Mouse (Mus musculus): ENCODE data around the gene Olfm4. TPM values are rescaled to one million over a fixed set of nuclear protein-coding genes. Genes with fewer than 3 reads are reported as not detected.

The Olfm4 gene
- polyA plus RNA-seq (2014; fragmentation: Nextera tagmentation; extraction: Ambion mirVana), result 0.89 and 0.98 TPM in 2 replicates

DNA sequence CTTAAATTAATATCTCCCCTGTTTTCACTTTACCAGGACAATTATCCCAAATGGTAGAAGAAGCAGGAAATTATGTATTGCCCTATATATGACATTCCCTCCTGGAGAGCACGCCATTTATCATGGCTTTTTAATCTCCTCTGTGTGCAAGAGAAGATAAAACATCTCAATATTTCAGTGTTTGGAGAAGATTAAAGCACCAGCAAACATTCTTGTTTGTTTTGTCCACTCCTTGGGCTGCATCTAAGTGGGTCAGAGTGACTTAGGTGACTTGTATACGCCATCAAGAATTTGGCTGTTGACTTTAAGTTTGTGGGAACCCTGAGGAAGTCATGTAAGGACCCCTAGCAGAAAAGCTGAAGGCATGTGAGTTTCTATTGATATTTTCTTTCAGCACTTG, at the start of gene Olfm4:
Gene Olfm4 (plus strand): TSS at position 301 of the 400 bp plus-strand sequence.
- Histone ChIP-seq H3K9me3 (ENCODE audit: control insufficient read depth, low read length) (no peaks in the 10 kb centered on the region), H3K27ac (replicated peaks; ENCODE audit: low read depth, low read length) (no peak within 1 kb of the TSS), H3K4me1 (ENCODE audit: control insufficient read depth, insufficient read depth, low read length) (no peaks in the 10 kb centered on the region), H3K27me3 (ENCODE audit: control insufficient read depth, insufficient read depth, low read length) (no peaks in the 10 kb centered on the region), H3K36me3 (ENCODE audit: control insufficient read depth, insufficient read depth, low read length) (no peaks in the 10 kb centered on the region), H3K4me2 (ENCODE audit: low read length) (no peak within 1 kb of the TSS), H3K4me3 (replicated peaks; ENCODE audit: low read depth, low read length) (no peak within 1 kb of the TSS), H3K9ac (replicated peaks; ENCODE audit: low read length) (no peak within 1 kb of the TSS)
- DNase-seq (no peak), ATAC-seq (ENCODE audit: low FRiP score, low TSS enrichment) (no peak)
- WGBS, result 77% methylated on average over 2 of the region's 2 CpGs

- ATAC-seq (ENCODE audit: low FRiP score, low TSS enrichment) (no peak), DNase-seq (no peak)
- Histone ChIP-seq H3K9me3 (ENCODE audit: control insufficient read depth, low read length) (no peaks in the 10 kb centered on the region), H3K4me2 (ENCODE audit: low read length) (no peak overlapping the region), H3K4me3 (replicated peaks; ENCODE audit: low read depth, low read length) (no peak overlapping the region), H3K27ac (replicated peaks; ENCODE audit: low read depth, low read length) (no peak overlapping the region), H3K36me3 (ENCODE audit: control insufficient read depth, insufficient read depth, low read length) (no peaks in the 10 kb centered on the region), H3K27me3 (ENCODE audit: control insufficient read depth, insufficient read depth, low read length) (no peaks in the 10 kb centered on the region), H3K9ac (replicated peaks; ENCODE audit: low read length) (no peak overlapping the region), H3K4me1 (ENCODE audit: control insufficient read depth, insufficient read depth, low read length) (no peaks in the 10 kb centered on the region)
- WGBS, result 76% methylated on average over 4 of the region's 4 CpGs
Measured at GRCm38 (mm10) chr14:79934426-79934825, 49.5 kb upstream of the Olfm4 start.

GRCm38 (mm10) chr14:79936879-79937468, 46.9 kb upstream of the Olfm4 start:
- WGBS, result 60% methylated on average over 4 of the region's 4 CpGs
- no peak overlapping the region for H3K9ac ChIP-seq (replicated peaks; ENCODE audit: low read length)
- no peak overlapping the region for H3K4me3 ChIP-seq (replicated peaks; ENCODE audit: low read depth, low read length)
- ATAC-seq (ENCODE audit: low FRiP score, low TSS enrichment) (no peak), DNase-seq (no peak)
- H3K9me3 ChIP-seq (ENCODE audit: control insufficient read depth, low read length), result no peaks in the 10 kb centered on the region
- H3K36me3 ChIP-seq (ENCODE audit: control insufficient read depth, insufficient read depth, low read length), result no peaks in the 10 kb centered on the region
- no peaks in the 10 kb centered on the region for H3K27me3 ChIP-seq (ENCODE audit: control insufficient read depth, insufficient read depth, low read length)
- no peak overlapping the region for H3K4me2 ChIP-seq (ENCODE audit: low read length)
- no peak overlapping the region for H3K27ac ChIP-seq (replicated peaks; ENCODE audit: low read depth, low read length)
- no peaks in the 10 kb centered on the region for H3K4me1 ChIP-seq (ENCODE audit: control insufficient read depth, insufficient read depth, low read length)

- H3K9me3 ChIP-seq (ENCODE audit: control insufficient read depth, low read length), result no peaks in the 10 kb centered on the region
- DNase-seq (no peak), ATAC-seq (ENCODE audit: low FRiP score, low TSS enrichment) (no peak)
- 75% methylated on average over 2 of the region's 2 CpGs for WGBS
- H3K36me3 ChIP-seq (ENCODE audit: control insufficient read depth, insufficient read depth, low read length), result no peaks in the 10 kb centered on the region
- no peak overlapping the region for H3K27ac ChIP-seq (replicated peaks; ENCODE audit: low read depth, low read length)
- H3K9ac ChIP-seq (replicated peaks; ENCODE audit: low read length), result no peak overlapping the region
- no peak overlapping the region for H3K4me3 ChIP-seq (replicated peaks; ENCODE audit: low read depth, low read length)
- H3K4me1 ChIP-seq (ENCODE audit: control insufficient read depth, insufficient read depth, low read length), result no peaks in the 10 kb centered on the region
- H3K27me3 ChIP-seq (ENCODE audit: control insufficient read depth, insufficient read depth, low read length), result no peaks in the 10 kb centered on the region
- no peak overlapping the region for H3K4me2 ChIP-seq (ENCODE audit: low read length)
Measured at GRCm38 (mm10) chr14:79945876-79946275, 38.0 kb upstream of the Olfm4 start.

GRCm38 (mm10) chr14:79955678-79956077, 28.2 kb upstream of the Olfm4 start:
- Histone ChIP-seq H3K9me3 (ENCODE audit: control insufficient read depth, low read length) (no peaks in the 10 kb centered on the region), H3K27me3 (ENCODE audit: control insufficient read depth, insufficient read depth, low read length) (no peaks in the 10 kb centered on the region), H3K4me1 (ENCODE audit: control insufficient read depth, insufficient read depth, low read length) (peaks cover 1% of the 10 kb centered on the region), H3K27ac (replicated peaks; ENCODE audit: low read depth, low read length) (no peak overlapping the region), H3K9ac (replicated peaks; ENCODE audit: low read length) (no peak overlapping the region), H3K36me3 (ENCODE audit: control insufficient read depth, insufficient read depth, low read length) (no peaks in the 10 kb centered on the region), H3K4me3 (replicated peaks; ENCODE audit: low read depth, low read length) (no peak overlapping the region), H3K4me2 (ENCODE audit: low read length) (no peak overlapping the region)
- WGBS, result 87% methylated on average over 3 of the region's 3 CpGs
- ATAC-seq (ENCODE audit: low FRiP score, low TSS enrichment) (no peak), DNase-seq (no peak)

- Histone ChIP-seq H3K4me3 (replicated peaks; ENCODE audit: low read depth, low read length) (no peak overlapping the region), H3K4me1 (ENCODE audit: control insufficient read depth, insufficient read depth, low read length) (peaks cover 9% of the 10 kb centered on the region), H3K9ac (replicated peaks; ENCODE audit: low read length) (no peak overlapping the region), H3K9me3 (ENCODE audit: control insufficient read depth, low read length) (no peaks in the 10 kb centered on the region), H3K27ac (replicated peaks; ENCODE audit: low read depth, low read length) (no peak overlapping the region), H3K27me3 (ENCODE audit: control insufficient read depth, insufficient read depth, low read length) (no peaks in the 10 kb centered on the region), H3K36me3 (ENCODE audit: control insufficient read depth, insufficient read depth, low read length) (no peaks in the 10 kb centered on the region), H3K4me2 (ENCODE audit: low read length) (no peak overlapping the region)
- WGBS, result 92% methylated on average over 15 of the region's 15 CpGs
- ATAC-seq (ENCODE audit: low FRiP score, low TSS enrichment) (no peak), DNase-seq (no peak)
Measured at GRCm38 (mm10) chr14:79957789-79958487, 25.9 kb upstream of the Olfm4 start.

DNA sequence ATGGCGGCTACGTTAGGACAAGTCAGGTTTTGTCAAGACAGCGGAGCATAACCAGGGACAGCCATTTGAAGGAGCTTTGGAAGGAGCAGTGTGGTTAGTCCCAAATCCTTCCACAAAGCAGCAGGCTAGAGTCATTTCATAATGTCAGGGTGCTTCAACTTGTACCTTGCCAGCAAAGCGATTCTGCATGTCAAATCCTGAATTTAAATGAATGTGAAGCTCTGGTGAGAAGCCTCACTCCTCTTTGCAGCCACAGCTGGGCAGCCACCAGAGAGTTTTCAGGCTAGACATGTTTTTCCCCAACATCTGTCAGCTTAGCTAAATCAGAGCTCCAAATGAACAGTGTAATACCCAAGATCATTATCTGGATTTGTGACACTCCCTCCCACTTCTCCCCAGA, 22.7 kb upstream of the Olfm4 start:
- Histone ChIP-seq H3K9me3 (ENCODE audit: control insufficient read depth, low read length) (no peaks in the 10 kb centered on the region), H3K9ac (replicated peaks; ENCODE audit: low read length) (no peak overlapping the region), H3K36me3 (ENCODE audit: control insufficient read depth, insufficient read depth, low read length) (no peaks in the 10 kb centered on the region), H3K4me3 (replicated peaks; ENCODE audit: low read depth, low read length) (no peak overlapping the region), H3K4me1 (ENCODE audit: control insufficient read depth, insufficient read depth, low read length) (peaks cover 9% of the 10 kb centered on the region), H3K27me3 (ENCODE audit: control insufficient read depth, insufficient read depth, low read length) (no peaks in the 10 kb centered on the region), H3K4me2 (ENCODE audit: low read length) (no peak overlapping the region), H3K27ac (replicated peaks; ENCODE audit: low read depth, low read length) (peak overlapping the region; percentile 70)
- peak; percentile 63 for DNase-seq
- WGBS, result 41% methylated on average over 4 of the region's 4 CpGs
- peak; percentile 58; the same call in 1 of the 2 replicates for ATAC-seq (ENCODE audit: low FRiP score, low TSS enrichment)

DNA sequence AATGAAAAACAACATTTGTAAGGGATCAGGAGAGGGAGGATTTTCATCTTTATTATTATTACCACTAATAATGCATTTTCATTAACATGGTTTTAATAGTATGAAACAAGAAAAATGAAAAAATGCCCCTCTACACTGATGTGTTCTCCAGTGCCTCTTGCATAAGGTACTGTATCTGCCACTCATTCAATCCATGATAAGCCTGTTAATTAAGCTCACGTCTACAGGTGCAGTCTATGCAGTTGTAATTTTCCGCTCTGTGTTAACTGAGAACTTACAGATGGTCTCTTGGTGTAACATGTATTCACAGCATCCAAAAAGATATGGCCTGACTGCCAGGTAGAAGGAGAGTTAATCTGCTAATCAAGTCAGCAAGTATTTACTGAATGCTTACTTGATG, 22.3 kb upstream of the Olfm4 start:
- H3K4me1 ChIP-seq (ENCODE audit: control insufficient read depth, insufficient read depth, low read length), result peaks cover 9% of the 10 kb centered on the region
- no peaks in the 10 kb centered on the region for H3K27me3 ChIP-seq (ENCODE audit: control insufficient read depth, insufficient read depth, low read length)
- H3K9ac ChIP-seq (replicated peaks; ENCODE audit: low read length), result no peak overlapping the region
- H3K4me3 ChIP-seq (replicated peaks; ENCODE audit: low read depth, low read length), result no peak overlapping the region
- DNase-seq (peak; percentile 33), ATAC-seq (ENCODE audit: low FRiP score, low TSS enrichment) (peak; percentile 69; the same call in 1 of the 2 replicates)
- H3K4me2 ChIP-seq (ENCODE audit: low read length), result no peak overlapping the region
- 57% methylated on average over 2 of the region's 2 CpGs for WGBS
- H3K9me3 ChIP-seq (ENCODE audit: control insufficient read depth, low read length), result no peaks in the 10 kb centered on the region
- peak overlapping the region; percentile 70 for H3K27ac ChIP-seq (replicated peaks; ENCODE audit: low read depth, low read length)
- H3K36me3 ChIP-seq (ENCODE audit: control insufficient read depth, insufficient read depth, low read length), result no peaks in the 10 kb centered on the region

DNA sequence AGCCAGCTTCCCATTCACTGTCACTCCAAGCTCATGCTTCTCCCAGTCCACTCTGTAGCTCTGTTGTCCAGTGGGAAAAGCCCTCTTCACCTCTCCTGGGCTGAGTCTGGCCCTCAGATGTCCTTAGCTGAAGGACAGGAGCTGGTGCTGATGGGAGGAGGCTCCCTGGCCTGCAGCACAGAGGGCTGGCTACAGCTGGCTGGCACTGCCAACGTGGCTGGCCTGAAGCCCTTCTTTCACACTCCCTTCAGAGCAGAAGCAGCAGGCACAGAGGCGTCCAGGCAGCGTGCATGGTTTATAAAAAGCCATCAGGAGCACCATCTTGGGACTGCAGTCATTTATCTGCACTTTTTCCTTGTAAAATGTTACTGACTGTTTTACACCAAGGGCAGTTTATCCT, 13.7 kb upstream of the Olfm4 start:
- ATAC-seq (ENCODE audit: low FRiP score, low TSS enrichment) (no peak), DNase-seq (no peak)
- Histone ChIP-seq H3K36me3 (ENCODE audit: control insufficient read depth, insufficient read depth, low read length) (no peaks in the 10 kb centered on the region), H3K27me3 (ENCODE audit: control insufficient read depth, insufficient read depth, low read length) (no peaks in the 10 kb centered on the region), H3K4me3 (replicated peaks; ENCODE audit: low read depth, low read length) (no peak overlapping the region), H3K4me2 (ENCODE audit: low read length) (no peak overlapping the region), H3K9ac (replicated peaks; ENCODE audit: low read length) (no peak overlapping the region), H3K9me3 (ENCODE audit: control insufficient read depth, low read length) (0 out of 2 replicates have a peak, but pooled peaks cover 3% of the 10 kb centered on the region), H3K4me1 (ENCODE audit: control insufficient read depth, insufficient read depth, low read length) (no peaks in the 10 kb centered on the region), H3K27ac (replicated peaks; ENCODE audit: low read depth, low read length) (no peak overlapping the region)
- 75% methylated on average over 3 of the region's 3 CpGs for WGBS
